Mouse (Mus musculus) 416B (cell line): ENCODE measurements around the gene Dhrs13.
A peak's percentile ranks its signal among the peaks of the same experiment; 100 is the strongest.

Source experiments
- DNase-seq: peaks from one replicate; pipeline ENCODE4 v3.0.0; 2011; ENCODE audit warnings: low read depth

Gene Dhrs13

GRCm38 (mm10) chr11:78031947-78032808 is at the start of gene Dhrs13:
Gene Dhrs13, plus strand, starts transcription at chr11:78032280.
- peak; percentile 93 for DNase-seq

GRCm38 (mm10) chr11:77982441-77982905 is 49.6 kb upstream of the Dhrs13 start, which contains the start of gene Phf12:
Gene Phf12, plus strand, starts transcription at chr11:77982754.
- DNase-seq = peak; percentile 99

- DNase-seq = peak; percentile 80
Observed at GRCm38 (mm10) chr11:77983191-77983936, 48.7 kb upstream of the Dhrs13 start.

GRCm38 (mm10) chr11:77983937-77984835 is 47.9 kb upstream of the Dhrs13 start:
- DNase-seq = peak; percentile 67

- DNase-seq = peak; percentile 19
Observed at GRCm38 (mm10) chr11:77984836-77985231, 47.2 kb upstream of the Dhrs13 start.

GRCm38 (mm10) chr11:77985541-77986065 is 46.5 kb upstream of the Dhrs13 start:
- peak; percentile 60 for DNase-seq

- DNase-seq = peak; percentile 36
Observed at GRCm38 (mm10) chr11:77989071-77989690, 42.9 kb upstream of the Dhrs13 start.

GRCm38 (mm10) chr11:77995556-77995955 is 36.5 kb upstream of the Dhrs13 start:
- DNase-seq = no peak

- no peak for DNase-seq
Observed at GRCm38 (mm10) chr11:78006446-78006845, 25.6 kb upstream of the Dhrs13 start.

GRCm38 (mm10) chr11:78019676-78020075 is 12.4 kb upstream of the Dhrs13 start:
- DNase-seq = peak; percentile 79

GRCm38 (mm10) chr11:78023607-78024006 is 8.5 kb upstream of the Dhrs13 start:
- peak; percentile 42 for DNase-seq

- no peak for DNase-seq
Observed at GRCm38 (mm10) chr11:78029240-78029639, 2.8 kb upstream of the Dhrs13 start.

GRCm38 (mm10) chr11:78030600-78030999 is 1.5 kb upstream of the Dhrs13 start:
- no peak for DNase-seq

- DNase-seq = no peak
Observed at GRCm38 (mm10) chr11:78031389-78031788, 691 bp upstream of the Dhrs13 start.

- DNase-seq = no peak
Observed at GRCm38 (mm10) chr11:78032809-78033195, 722 bp downstream of the Dhrs13 start.

GRCm38 (mm10) chr11:78033931-78034617 is 2.0 kb downstream of the Dhrs13 start:
- no peak for DNase-seq

- DNase-seq = no peak
Observed at GRCm38 (mm10) chr11:78036791-78037190, 4.7 kb downstream of the Dhrs13 start.

GRCm38 (mm10) chr11:78037831-78038752 is 6.0 kb downstream of the Dhrs13 start, which contains the start of gene Flot2:
Gene Flot2, plus strand, starts transcription at chr11:78037931.
- DNase-seq = no peak

- DNase-seq = no peak
Observed at GRCm38 (mm10) chr11:78040878-78041277, 8.8 kb downstream of the Dhrs13 start.
